Mouse (Mus musculus) liver, embryonic 11.5 days (tissue): Measurements from ENCODE around the gene Egr4. TPM values are rescaled to one million over a fixed set of nuclear protein-coding genes. Genes with fewer than 3 reads are reported as not detected.

Source experiments
- ATAC-seq: fragments of 200-750 bp; cut with Nextera tagmentation; replicated peaks from 2 replicates; pipeline ENCODE4 v1.8.0; 2017; ENCODE audit warnings: moderate number of reproducible peaks, mild to moderate bottlenecking, moderate TSS enrichment, moderate library complexity; ENCODE audit not compliant: low FRiP score
- DNase-seq: peaks from one replicate; pipeline ENCODE4 v3.0.0-alpha.2; 2017; ENCODE audit warnings: low spot score
- H3K27ac ChIP-seq: fragments of 300-500 bp; sonication (generic); 2 replicates; pipeline ENCODE4 v1.5.1; 2014; ENCODE audit warnings: mild to moderate bottlenecking, low read depth, low read length, control low read depth
- H3K27me3 ChIP-seq: fragments of 300-500 bp; sonication (generic); replicated peaks from 2 replicates; pipeline ENCODE4 v1.6.1; 2014; ENCODE audit warnings: low read length, mixed read lengths; ENCODE audit not compliant: control insufficient read depth, insufficient read depth
- H3K36me3 ChIP-seq: fragments of 300-500 bp; sonication (generic); 2 replicates; pipeline ENCODE4 v1.6.1; 2014; ENCODE audit warnings: mild to moderate bottlenecking, low read length, moderate library complexity, mixed read lengths; ENCODE audit not compliant: control insufficient read depth, insufficient read depth
- H3K4me1 ChIP-seq: fragments of 300-500 bp; sonication (generic); replicated peaks from 2 replicates; pipeline ENCODE4 v1.6.1; 2014; ENCODE audit warnings: low read length, mixed read lengths; ENCODE audit not compliant: control insufficient read depth, insufficient read depth
- H3K4me2 ChIP-seq: fragments of 300-500 bp; sonication (generic); 2 replicates; pipeline ENCODE4 v1.6.1; 2014; ENCODE audit warnings: mild to moderate bottlenecking, control low read depth, moderate library complexity
- H3K4me3 ChIP-seq: fragments of 300-500 bp; sonication (generic); 2 replicates; pipeline ENCODE4 v1.5.1; 2014; ENCODE audit warnings: low read depth, low read length, control low read depth
- H3K9ac ChIP-seq: fragments of 300-500 bp; sonication (generic); 2 replicates; pipeline ENCODE4 v1.6.1; 2014; ENCODE audit warnings: low read depth, low read length, control low read depth
- H3K9me3 ChIP-seq: fragments of 300-500 bp; sonication (generic); 2 replicates; pipeline ENCODE4 v1.6.1; 2016; ENCODE audit warnings: low read length, inconsistent platforms, mixed read lengths; ENCODE audit not compliant: control insufficient read depth
- WGBS: fragments of 180-500 bp; shearing (Covaris S2); extraction: QIAGEN DNeasy Blood & Tissue Kit; methylation state at CpG from one replicate; pipeline ENCODE4 v1.1.7; 2014; 5-methylcytosine and 5-hydroxymethylcytosine counted together
- polyA plus RNA-seq: library from polyadenylated mRNA; unstranded; fragments of >200 nt; fragmentation: Nextera tagmentation; extraction: Ambion mirVana; gene quantifications from 2 replicates; pipeline ENCODE4 v1.2.1, GENCODE M21; 2014

Gene Egr4
- polyA plus RNA-seq, 1 experiment from 2014 or later = not detected

DNA sequence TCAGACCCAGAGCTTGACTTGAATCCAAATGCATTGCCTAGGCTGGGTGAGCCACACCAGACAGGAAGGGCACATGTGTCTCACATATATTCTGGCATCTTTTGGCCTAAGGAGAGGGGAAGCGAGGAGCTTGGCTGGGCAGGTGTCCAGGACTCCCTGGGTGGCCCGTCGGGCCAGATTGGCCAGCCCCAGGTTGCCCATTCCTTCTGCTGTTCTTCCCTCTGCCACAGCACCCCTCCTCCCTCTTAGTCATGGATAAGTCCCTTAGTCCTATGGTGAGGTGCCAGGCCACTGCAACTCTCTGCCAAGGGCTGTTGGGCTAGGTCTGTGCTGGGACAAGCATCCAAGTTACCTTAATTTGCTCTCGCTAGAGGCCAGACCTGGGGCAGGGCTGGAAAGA, 2.6 kb upstream of the Egr4 start:
- Histone ChIP-seq H3K9me3 (no peaks in the 10 kb centered on the region), H3K4me1 (peaks cover 8% of the 10 kb centered on the region), H3K36me3 (no peaks in the 10 kb centered on the region), H3K4me2 (no peak overlapping the region), H3K27ac (no peak overlapping the region), H3K27me3 (peaks cover 59% of the 10 kb centered on the region), H3K4me3 (no peak overlapping the region), H3K9ac (no peak overlapping the region)
- 78% methylated on average over 4 of the region's 4 CpGs for WGBS
- ATAC-seq (no peak), DNase-seq (no peak)

GRCm38 (mm10) chr6:85512577-85513530, 535 bp downstream of the Egr4 start:
- Histone ChIP-seq H3K27me3 (peaks cover 84% of the 10 kb centered on the region), H3K36me3 (no peaks in the 10 kb centered on the region), H3K9ac (no peak overlapping the region), H3K27ac (no peak overlapping the region), H3K9me3 (no peaks in the 10 kb centered on the region), H3K4me3 (peak overlapping the region; percentile 44), H3K4me1 (peaks cover 8% of the 10 kb centered on the region), H3K4me2 (peak overlapping the region; percentile 66)
- ATAC-seq (no peak), DNase-seq (peak; percentile 46)
- WGBS = 2% methylated on average over 90 of the region's 90 CpGs

DNA sequence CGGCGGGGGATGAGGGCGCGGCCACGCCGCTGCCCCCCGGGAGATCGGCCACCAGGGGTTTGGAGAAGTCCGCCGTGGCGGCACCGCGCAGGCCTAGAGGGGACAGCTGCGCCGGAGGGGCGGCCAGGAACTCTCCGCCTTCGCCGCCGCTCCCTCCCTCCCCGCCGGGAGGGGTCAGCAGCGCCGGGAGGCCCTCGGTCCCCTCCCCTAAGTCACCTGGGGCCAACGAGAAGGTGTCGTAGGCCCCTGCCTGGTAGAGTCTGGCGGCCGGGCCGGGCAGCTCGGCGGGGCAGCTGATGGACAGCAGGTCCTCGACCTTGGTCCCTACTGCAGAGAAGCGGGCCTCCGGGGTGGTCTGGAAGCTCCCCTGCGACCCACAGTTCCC, 1.3 kb downstream of the Egr4 start:
- H3K9ac ChIP-seq = no peak overlapping the region
- no peak for DNase-seq
- peaks cover 8% of the 10 kb centered on the region for H3K4me1 ChIP-seq
- no peak for ATAC-seq
- peak overlapping the region; percentile 51 for H3K4me2 ChIP-seq
- H3K27ac ChIP-seq = no peak overlapping the region
- no peaks in the 10 kb centered on the region for H3K36me3 ChIP-seq
- 2% methylated on average over 34 of the region's 36 CpGs for WGBS
- peak overlapping the region; percentile 38 for H3K4me3 ChIP-seq
- H3K27me3 ChIP-seq = peaks cover 84% of the 10 kb centered on the region
- H3K9me3 ChIP-seq = no peaks in the 10 kb centered on the region

DNA sequence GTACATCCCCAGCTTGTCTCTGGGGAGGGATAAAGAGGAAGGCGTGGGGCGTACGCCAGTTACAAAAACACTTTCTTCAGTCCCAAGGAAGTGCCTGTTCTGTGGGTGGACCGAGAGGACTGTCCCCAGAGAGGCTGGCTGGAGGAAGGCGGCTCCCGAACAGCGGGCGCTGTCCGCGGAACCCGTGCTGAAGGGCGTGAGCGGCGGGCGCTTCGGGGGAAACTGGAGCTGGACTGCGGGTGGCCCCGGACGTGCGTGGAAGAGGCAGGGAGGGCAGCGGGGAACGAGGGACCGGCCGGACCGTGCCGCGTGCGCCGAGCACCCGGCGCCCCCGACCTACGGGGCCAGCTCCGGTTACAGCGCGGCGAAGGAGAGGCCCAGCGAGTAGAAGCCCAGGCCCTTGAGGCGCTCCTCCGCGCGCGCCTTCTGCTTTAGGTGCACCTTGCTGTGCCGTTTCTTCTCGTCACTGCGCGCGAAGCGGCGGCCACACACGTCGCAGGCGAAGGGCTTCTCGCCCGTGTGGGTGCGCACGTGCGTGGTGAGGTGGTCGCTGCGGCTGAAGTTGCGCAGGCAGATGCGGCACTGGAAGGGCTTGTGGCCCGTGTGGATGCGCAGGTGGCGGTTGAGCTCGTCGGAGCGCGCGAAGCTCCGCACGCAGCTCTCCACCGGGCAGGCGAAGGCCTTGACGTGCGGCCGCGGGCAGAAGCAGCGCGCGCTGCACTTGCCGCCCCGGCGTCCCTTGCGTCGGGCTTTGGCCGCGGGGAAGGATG, 1.9 kb downstream of the Egr4 start:
- peaks cover 8% of the 10 kb centered on the region for H3K4me1 ChIP-seq
- ATAC-seq (no peak), DNase-seq (peak; percentile 58)
- H3K36me3 ChIP-seq = no peaks in the 10 kb centered on the region
- WGBS = 1% methylated on average over 84 of the region's 88 CpGs
- peak overlapping the region; percentile 38 for H3K4me3 ChIP-seq
- peaks cover 81% of the 10 kb centered on the region for H3K27me3 ChIP-seq
- no peak overlapping the region for H3K27ac ChIP-seq
- no peak overlapping the region for H3K9ac ChIP-seq
- H3K4me2 ChIP-seq = peak overlapping the region; percentile 51
- H3K9me3 ChIP-seq = no peaks in the 10 kb centered on the region

DNA sequence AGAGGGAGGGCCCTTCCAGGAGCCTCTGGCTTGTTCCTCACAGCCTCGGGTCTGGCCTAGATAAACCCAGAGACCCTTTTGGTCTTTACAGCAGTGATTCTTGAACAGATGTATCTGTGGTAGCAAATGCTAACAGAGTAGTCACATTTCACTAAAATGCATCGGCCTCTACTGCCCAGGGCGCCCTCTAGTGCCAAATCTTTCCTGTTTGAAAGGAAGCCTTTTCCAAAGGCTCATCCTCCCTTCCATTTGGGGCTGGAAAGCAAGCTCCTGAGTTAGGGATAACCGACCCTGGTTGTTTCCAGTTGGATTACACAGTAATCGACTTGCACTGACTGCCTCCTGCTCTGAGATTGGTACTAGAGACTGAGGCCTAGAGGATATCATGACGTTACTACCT, 2.9 kb downstream of the Egr4 start:
- Histone ChIP-seq H3K27me3 (peaks cover 72% of the 10 kb centered on the region), H3K36me3 (no peaks in the 10 kb centered on the region), H3K4me2 (no peak overlapping the region), H3K4me1 (peaks cover 8% of the 10 kb centered on the region), H3K4me3 (no peak overlapping the region), H3K9me3 (no peaks in the 10 kb centered on the region), H3K9ac (no peak overlapping the region), H3K27ac (no peak overlapping the region)
- DNase-seq (no peak), ATAC-seq (no peak)
- 6% methylated on average over 6 of the region's 6 CpGs for WGBS

GRCm38 (mm10) chr6:85508602-85509001, 4.8 kb downstream of the Egr4 start:
- Histone ChIP-seq H3K4me3 (no peak overlapping the region), H3K9me3 (no peaks in the 10 kb centered on the region), H3K27me3 (peaks cover 64% of the 10 kb centered on the region), H3K4me1 (peaks cover 8% of the 10 kb centered on the region), H3K36me3 (no peaks in the 10 kb centered on the region), H3K27ac (no peak overlapping the region), H3K9ac (no peak overlapping the region), H3K4me2 (no peak overlapping the region)
- WGBS = 47% methylated on average over 5 of the region's 5 CpGs
- no peak for ATAC-seq
- DNase-seq = no peak

GRCm38 (mm10) chr6:85504908-85505307, 8.5 kb downstream of the Egr4 start:
- Histone ChIP-seq H3K4me1 (no peaks in the 10 kb centered on the region), H3K9me3 (no peaks in the 10 kb centered on the region), H3K9ac (no peak overlapping the region), H3K4me2 (no peak overlapping the region), H3K27me3 (peaks cover 53% of the 10 kb centered on the region), H3K27ac (no peak overlapping the region), H3K36me3 (no peaks in the 10 kb centered on the region), H3K4me3 (no peak overlapping the region)
- 85% methylated on average over 2 of the region's 2 CpGs for WGBS
- ATAC-seq = no peak
- DNase-seq = no peak

- Histone ChIP-seq H3K27ac (no peak within 1 kb of the TSS), H3K9me3 (no peaks in the 10 kb centered on the region), H3K27me3 (peaks cover 37% of the 10 kb centered on the region), H3K4me1 (no peaks in the 10 kb centered on the region), H3K9ac (no peak within 1 kb of the TSS), H3K36me3 (no peaks in the 10 kb centered on the region), H3K4me3 (peak within 1 kb of the TSS; percentile 59), H3K4me2 (peak within 1 kb of the TSS; percentile 65)
- DNase-seq = no peak
- ATAC-seq = no peak; the same call in 1 of the 2 replicates
- WGBS = 2% methylated on average over 21 of the region's 22 CpGs
Observed at GRCm38 (mm10) chr6:85502911-85503250, 10.5 kb downstream of the Egr4 start, which contains the start of gene Fbxo41. TSS of gene Fbxo41 (minus strand) at chr6:85502994.
